Mouse (Mus musculus) kidney, postnatal 0 days (tissue): Measurements from ENCODE around the gene Atg101. TPM values are rescaled to one million over a fixed set of nuclear protein-coding genes. Genes with fewer than 3 reads are reported as not detected.

Experiments used
- ATAC-seq: fragments of 200-750 bp; cut with Nextera tagmentation; replicated peaks from 2 replicates; pipeline ENCODE4 v1.8.0; 2017; ENCODE audit warnings: low read depth, moderate number of reproducible peaks, moderate TSS enrichment, moderate library complexity; ENCODE audit not compliant: low FRiP score
- DNase-seq: peaks from one replicate; pipeline ENCODE4 v3.0.0-alpha.2; 2016; ENCODE audit warnings: low spot score
- H3K27ac ChIP-seq: fragments of 300-500 bp; sonication (generic); 2 replicates; pipeline ENCODE4 v1.5.1; 2014; ENCODE audit warnings: mild to moderate bottlenecking
- H3K27me3 ChIP-seq: fragments of 300-500 bp; sonication (generic); 2 replicates; pipeline ENCODE4 v1.6.1; 2014; ENCODE audit warnings: low read length, mixed read lengths; ENCODE audit not compliant: insufficient read depth
- H3K36me3 ChIP-seq: fragments of 300-500 bp; sonication (generic); 2 replicates; pipeline ENCODE4 v1.6.1; 2014; ENCODE audit warnings: low read length, mixed read lengths; ENCODE audit not compliant: insufficient read depth
- H3K4me1 ChIP-seq: fragments of 300-500 bp; sonication (generic); replicated peaks from 2 replicates; pipeline ENCODE4 v1.6.1; 2014; ENCODE audit warnings: antibody characterized with exemption, low read length, mixed read lengths; ENCODE audit not compliant: insufficient read depth
- H3K4me2 ChIP-seq: fragments of 300-500 bp; sonication (generic); 2 replicates; pipeline ENCODE4 v1.6.1; 2014; ENCODE audit warnings: mild to moderate bottlenecking, low read length, moderate library complexity, mixed read lengths
- H3K4me3 ChIP-seq: fragments of 300-500 bp; sonication (generic); replicated peaks from 2 replicates; pipeline ENCODE4 v1.5.1; 2014; ENCODE audit warnings: low read depth, low read length
- H3K9ac ChIP-seq: fragments of 300-500 bp; sonication (generic); 2 replicates; pipeline ENCODE4 v1.6.1; 2014; ENCODE audit warnings: low read depth, low read length
- H3K9me3 ChIP-seq: fragments of 300-500 bp; sonication (generic); replicated peaks from 2 replicates; pipeline ENCODE4 v1.6.1; 2016; ENCODE audit warnings: low read length, inconsistent platforms, mixed read lengths
- CTCF ChIP-seq: IDR thresholded peaks from 2 replicates; pipeline ENCODE4 v1.5.1; 2016; ENCODE audit warnings: antibody characterized with exemption, low read depth, mild to moderate bottlenecking, moderate library complexity
- WGBS: fragments of 180-500 bp; shearing (Covaris S2); extraction: QIAGEN DNeasy Blood & Tissue Kit; methylation state at CpG from one replicate; pipeline ENCODE4 v1.1.7; 2014; 5-methylcytosine and 5-hydroxymethylcytosine counted together
- polyA plus RNA-seq: library from polyadenylated mRNA; unstranded; fragments of >200 nt; fragmentation: Nextera tagmentation; extraction: Ambion mirVana; gene quantifications from 2 replicates; pipeline ENCODE4 v1.2.1, GENCODE M21; 2015

Gene Atg101
- polyA plus RNA-seq, 1 experiment from 2014 or later = 77.1 TPM

GRCm38 (mm10) chr15:101325991-101326534, 42.0 kb downstream of the Atg101 start:
- ATAC-seq (no peak), DNase-seq (no peak)
- no peak overlapping the region for H3K4me2 ChIP-seq
- TF ChIP-seq CTCF = no peak
- no peak overlapping the region for H3K9ac ChIP-seq
- no peak overlapping the region for H3K27ac ChIP-seq
- peaks cover 2% of the 10 kb centered on the region; the same call in 1 of the 2 replicates for H3K4me1 ChIP-seq
- H3K4me3 ChIP-seq = no peak overlapping the region
- no peaks in the 10 kb centered on the region for H3K27me3 ChIP-seq
- no peaks in the 10 kb centered on the region for H3K9me3 ChIP-seq
- 51% methylated on average over 10 of the region's 10 CpGs for WGBS
- H3K36me3 ChIP-seq = no peaks in the 10 kb centered on the region

DNA sequence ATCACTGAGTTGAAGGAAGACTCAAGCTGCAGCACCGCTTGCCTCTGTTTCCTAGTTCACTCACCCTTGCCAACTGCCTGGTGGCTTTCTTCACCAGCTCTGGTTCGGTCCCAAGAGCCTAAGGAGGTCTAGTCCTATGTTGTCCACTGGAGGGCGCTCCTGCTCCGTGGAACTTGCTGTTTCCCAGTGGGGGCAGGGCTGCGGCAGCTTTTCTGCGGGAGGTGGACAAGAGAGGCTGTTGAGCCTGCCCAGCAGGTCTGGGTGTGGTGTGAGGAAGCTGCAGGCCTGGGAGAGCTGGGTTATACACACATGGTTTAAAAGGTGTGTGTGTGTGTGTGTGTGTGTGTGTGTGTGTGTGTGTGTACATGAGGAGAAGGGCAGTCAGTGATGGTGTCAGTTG, 43.2 kb downstream of the Atg101 start:
- Histone ChIP-seq H3K4me3 (no peak overlapping the region), H3K9ac (no peak overlapping the region), H3K9me3 (no peaks in the 10 kb centered on the region), H3K27me3 (no peaks in the 10 kb centered on the region), H3K27ac (no peak overlapping the region), H3K36me3 (no peaks in the 10 kb centered on the region), H3K4me2 (no peak overlapping the region), H3K4me1 (no peaks in the 10 kb centered on the region; the same call in 1 of the 2 replicates)
- ATAC-seq (no peak; the same call in 1 of the 2 replicates), DNase-seq (peak; percentile 87)
- TF ChIP-seq CTCF = peak; percentile 98
- WGBS = 6% methylated on average over 6 of the region's 6 CpGs

DNA sequence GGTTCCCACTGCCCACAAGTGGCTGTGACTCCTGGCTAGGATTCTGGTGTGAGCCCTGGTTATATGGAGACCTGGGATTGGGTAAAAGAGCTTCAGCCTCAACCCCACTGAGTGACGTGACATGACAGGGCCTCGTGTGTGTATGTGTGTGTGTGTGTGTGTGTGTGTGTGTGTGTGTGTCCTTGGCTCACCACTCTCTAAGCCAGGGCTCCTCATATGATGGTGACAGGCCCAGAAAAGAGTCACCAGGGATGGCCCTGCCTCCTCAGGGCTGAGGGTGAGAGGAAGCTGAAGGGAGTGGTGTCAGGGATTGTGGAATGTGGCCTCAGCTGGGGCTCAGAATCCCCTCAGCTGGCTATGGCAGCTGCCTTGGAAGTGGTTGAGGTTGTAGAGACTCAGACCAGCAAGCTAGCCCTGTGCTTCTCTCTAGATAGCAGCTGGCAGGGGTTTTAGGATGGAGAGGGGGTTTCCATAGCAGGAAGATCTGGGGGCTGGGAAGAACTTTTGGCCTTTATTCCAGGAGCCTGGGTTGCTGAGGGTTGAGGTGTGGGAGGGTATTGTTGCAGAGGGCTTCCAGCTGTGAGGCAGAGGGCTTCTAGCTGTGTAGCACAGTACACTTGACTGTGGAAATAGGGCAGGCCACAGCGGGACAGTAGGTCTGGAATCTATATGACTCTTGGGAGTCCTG, 44.9 kb downstream of the Atg101 start:
- DNase-seq = no peak
- Histone ChIP-seq H3K4me2 (no peak overlapping the region), H3K27ac (no peak overlapping the region), H3K36me3 (no peaks in the 10 kb centered on the region), H3K9ac (no peak overlapping the region), H3K4me3 (no peak overlapping the region), H3K27me3 (no peaks in the 10 kb centered on the region), H3K9me3 (no peaks in the 10 kb centered on the region), H3K4me1 (no peaks in the 10 kb centered on the region; the same call in 1 of the 2 replicates)
- 53% methylated on average over 3 of the region's 3 CpGs for WGBS
- TF ChIP-seq CTCF = no peak
- no peak for ATAC-seq

GRCm38 (mm10) chr15:101329564-101329892, 45.5 kb downstream of the Atg101 start:
- Histone ChIP-seq H3K27ac (no peak overlapping the region), H3K9me3 (no peaks in the 10 kb centered on the region), H3K4me2 (no peak overlapping the region), H3K4me3 (no peak overlapping the region), H3K9ac (no peak overlapping the region), H3K4me1 (no peaks in the 10 kb centered on the region; the same call in 1 of the 2 replicates), H3K36me3 (no peaks in the 10 kb centered on the region), H3K27me3 (no peaks in the 10 kb centered on the region)
- 0 out of 2 replicates have a peak, but pooled peaks have one; percentile 9 for ATAC-seq
- no peak for DNase-seq
- TF ChIP-seq CTCF = no peak
- WGBS = 66% methylated on average over 3 of the region's 3 CpGs

GRCm38 (mm10) chr15:101331090-101331489, 47.0 kb downstream of the Atg101 start:
- no peaks in the 10 kb centered on the region; the same call in 1 of the 2 replicates for H3K4me1 ChIP-seq
- no peaks in the 10 kb centered on the region for H3K36me3 ChIP-seq
- no peaks in the 10 kb centered on the region for H3K9me3 ChIP-seq
- DNase-seq (no peak), ATAC-seq (no peak)
- H3K27ac ChIP-seq = no peak overlapping the region
- no peak overlapping the region for H3K4me3 ChIP-seq
- H3K9ac ChIP-seq = no peak overlapping the region
- WGBS = 75% methylated on average over 4 of the region's 4 CpGs
- no peaks in the 10 kb centered on the region for H3K27me3 ChIP-seq
- no peak overlapping the region for H3K4me2 ChIP-seq
- TF ChIP-seq CTCF = no peak

- no peak for TF ChIP-seq CTCF
- DNase-seq (no peak), ATAC-seq (no peak)
- no peaks in the 10 kb centered on the region for H3K27me3 ChIP-seq
- H3K9me3 ChIP-seq = no peaks in the 10 kb centered on the region
- H3K4me2 ChIP-seq = no peak overlapping the region
- 66% methylated on average over 4 of the region's 4 CpGs for WGBS
- no peak overlapping the region for H3K27ac ChIP-seq
- no peaks in the 10 kb centered on the region; the same call in 1 of the 2 replicates for H3K4me1 ChIP-seq
- no peaks in the 10 kb centered on the region for H3K36me3 ChIP-seq
- no peak overlapping the region for H3K4me3 ChIP-seq
- H3K9ac ChIP-seq = no peak overlapping the region
Measured at GRCm38 (mm10) chr15:101332370-101332769, 48.3 kb downstream of the Atg101 start.
